ENCODE assay signal across 24 mouse cellular contexts in genomic region chr2:91655388-91655787, GRCm38 (mm10). TPM values are rescaled to one million over a fixed set of nuclear protein-coding genes. Genes with fewer than 3 reads are reported as not detected.
DNase-seq lines count a peak whose midpoint lies in the region; ATAC-seq and TF ChIP-seq lines count a peak whose summit lies in the region.
"Had no signal": no experiment of that assay in that cellular context is flagged by ENCODE, and none has a peak within 500 bp of the region (broad histone marks: within the 10 kb centered on the region; RNA-seq: fewer than 3 reads in every experiment).

No protein-coding gene starts in this region.

- no peaks in the 10 kb centered on the region for H3K9me3 ChIP-seq in heart, embryonic 11.5 days (replicated peaks; ENCODE audit: control insufficient read depth, low read length)
- H3K9me3 ChIP-seq in heart, postnatal 0 days (replicated peaks; ENCODE audit: control insufficient read depth, low read length), result no peaks in the 10 kb centered on the region
- no peaks in the 10 kb centered on the region for H3K9me3 ChIP-seq in intestine, embryonic 14.5 days (ENCODE audit: control insufficient read depth, low read length)
- no peaks in the 10 kb centered on the region for H3K9me3 ChIP-seq in midbrain, embryonic 10.5 days (replicated peaks)
- H3K9me3 ChIP-seq: embryonic facial prominence, embryonic 10.5 days; forebrain, embryonic 15.5 days; hindbrain, embryonic 12.5 days; limb, embryonic 10.5 days; liver, embryonic 15.5 days; midbrain, embryonic 12.5 days had no signal

- TF ChIP-seq POLR2A in small intestine, adult 2 months (IDR thresholded peaks at IDR 0.05; ENCODE audit: low read depth, low read length), result no peak

- H3K4me2 ChIP-seq in heart, embryonic 11.5 days, result 0 out of 2 replicates have a peak overlapping the region, but pooled peaks have one; percentile 25
- H3K4me2 ChIP-seq in heart, postnatal 0 days (ENCODE audit: low read depth, low read length), result no peak overlapping the region; the same call in 1 of the 2 replicates
- H3K4me2 ChIP-seq in intestine, embryonic 14.5 days (ENCODE audit: low read length), result no peak overlapping the region
- H3K4me2 ChIP-seq: forebrain, embryonic 15.5 days; hindbrain, embryonic 12.5 days; liver, embryonic 15.5 days; midbrain, embryonic 12.5 days had no signal

- H3K27ac ChIP-seq in heart, embryonic 11.5 days (ENCODE audit: low read depth, low read length), result peak overlapping the region; percentile 79
- peak overlapping the region; percentile 77 for H3K27ac ChIP-seq in heart, postnatal 0 days (ENCODE audit: low read depth)
- H3K27ac ChIP-seq in intestine, embryonic 14.5 days (ENCODE audit: low read depth), result peak overlapping the region; percentile 43; the same call in 1 of the 2 replicates
- H3K27ac ChIP-seq in small intestine, adult 2 months (ENCODE audit: insufficient read depth, low read depth, low read length), result peak overlapping the region; percentile 41
- H3K27ac ChIP-seq in midbrain, embryonic 10.5 days (replicated peaks), result no peak overlapping the region
- H3K27ac ChIP-seq: embryonic facial prominence, embryonic 10.5 days; forebrain, embryonic 15.5 days; hindbrain, embryonic 12.5 days; layer of hippocampus, adult 2 months; limb, embryonic 10.5 days; liver, embryonic 15.5 days; midbrain, embryonic 12.5 days had no signal

- H3K9ac ChIP-seq in heart, embryonic 11.5 days (ENCODE audit: low read depth, low read length), result no peak overlapping the region
- no peak overlapping the region; the same call in 1 of the 2 replicates for H3K9ac ChIP-seq in heart, postnatal 0 days (replicated peaks; ENCODE audit: low read depth, low read length)
- H3K9ac ChIP-seq in intestine, embryonic 14.5 days (ENCODE audit: low read length), result no peak overlapping the region
- H3K9ac ChIP-seq: forebrain, embryonic 15.5 days; hindbrain, embryonic 12.5 days; liver, embryonic 15.5 days; midbrain, embryonic 12.5 days had no signal

- peaks cover 53% of the 10 kb centered on the region for H3K4me1 ChIP-seq in heart, embryonic 11.5 days (ENCODE audit: control insufficient read depth, insufficient read depth, low read length)
- H3K4me1 ChIP-seq in heart, postnatal 0 days (ENCODE audit: control insufficient read depth, insufficient read depth), result peaks cover 53% of the 10 kb centered on the region
- peaks cover 13% of the 10 kb centered on the region; the same call in 1 of the 2 replicates for H3K4me1 ChIP-seq in intestine, embryonic 14.5 days (replicated peaks; ENCODE audit: control insufficient read depth, insufficient read depth, low read length)
- H3K4me1 ChIP-seq in small intestine, adult 2 months (ENCODE audit: control insufficient read depth, insufficient read depth, insufficient read length, low read length), result peaks cover 28% of the 10 kb centered on the region
- peaks cover 30% of the 10 kb centered on the region for H3K4me1 ChIP-seq in midbrain, embryonic 10.5 days

- DNase-seq in heart, postnatal 25 days (ENCODE audit: low spot score), result no peak
- DNase-seq in heart, postnatal 0 days (ENCODE audit: low spot score), result peak; percentile 10
- no peak for DNase-seq in heart, postnatal 4 days
- no peak for DNase-seq in intestine, embryonic 14.5 days (ENCODE audit: low spot score)
- DNase-seq in adipocyte (ENCODE audit: low spot score), result no peak
- DNase-seq in midbrain, embryonic 10.5 days (ENCODE audit: low spot score), result no peak
- DNase-seq: adrenal gland, postnatal 36 days; cerebellum, adult 11 months; cerebellum, adult 9-11 months; kidney, postnatal 14 days; liver had no signal

- no peak for ATAC-seq in heart, embryonic 11.5 days (replicated peaks; ENCODE audit: insufficient number of reproducible peaks, low FRiP score, low TSS enrichment)
- 0 out of 2 replicates have a peak, but pooled peaks have one; percentile 3 for ATAC-seq in heart, postnatal 0 days (ENCODE audit: insufficient read depth, low read depth)
- peak; percentile 50; the same call in 1 of the 2 replicates for ATAC-seq in intestine, embryonic 14.5 days (replicated peaks; ENCODE audit: low FRiP score, low TSS enrichment, low read depth)
- ATAC-seq: CD4-positive, CD25-positive, alpha-beta regulatory T cell, adult 4 months; forebrain, embryonic 15.5 days had no signal

- no peak for TF ChIP-seq CTCF in heart, postnatal 0 days (IDR thresholded peaks at IDR 0.05; ENCODE audit: low read depth)
- TF ChIP-seq CTCF in small intestine, adult 2 months (IDR thresholded peaks at IDR 0.05; ENCODE audit: extremely low read depth, insufficient read length, insufficient replicate concordance, low read depth, low read length), result no peak

- H3K27me3 ChIP-seq in heart, embryonic 11.5 days (ENCODE audit: control insufficient read depth, insufficient read depth, low read length), result no peaks in the 10 kb centered on the region
- no peaks in the 10 kb centered on the region for H3K27me3 ChIP-seq in heart, postnatal 0 days (ENCODE audit: control insufficient read depth, insufficient read depth, low read length)
- H3K27me3 ChIP-seq in intestine, embryonic 14.5 days (replicated peaks; ENCODE audit: control insufficient read depth, insufficient read depth, low read length), result no peaks in the 10 kb centered on the region
- no peaks in the 10 kb centered on the region for H3K27me3 ChIP-seq in small intestine, adult 2 months (ENCODE audit: control insufficient read depth, insufficient read depth, low read length)
- no peaks in the 10 kb centered on the region for H3K27me3 ChIP-seq in midbrain, embryonic 10.5 days (ENCODE audit: low read depth, poor library complexity, severe bottlenecking)
- H3K27me3 ChIP-seq: forebrain, embryonic 15.5 days; hindbrain, embryonic 12.5 days; liver, embryonic 15.5 days; midbrain, embryonic 12.5 days had no signal

- intact Hi-C loops in heart, postnatal 25 days (cut with DNase I), result no loop called here

- no peak for TF ChIP-seq EP300 in heart, postnatal 0 days (IDR thresholded peaks at IDR 0.05; ENCODE audit: low read depth)

- peaks cover 21% of the 10 kb centered on the region for H3K36me3 ChIP-seq in heart, embryonic 11.5 days (ENCODE audit: control insufficient read depth, insufficient read depth, low read length)
- H3K36me3 ChIP-seq in heart, postnatal 0 days (replicated peaks; ENCODE audit: control insufficient read depth, insufficient read depth, low read length), result peaks cover 57% of the 10 kb centered on the region
- peaks cover 73% of the 10 kb centered on the region for H3K36me3 ChIP-seq in intestine, embryonic 14.5 days (ENCODE audit: control insufficient read depth, insufficient read depth, low read length)
- H3K36me3 ChIP-seq in small intestine, adult 2 months (ENCODE audit: control insufficient read depth, insufficient read depth, low read length), result peaks cover 58% of the 10 kb centered on the region
- H3K36me3 ChIP-seq in midbrain, embryonic 10.5 days, result peaks cover 68% of the 10 kb centered on the region

- WGBS in heart, embryonic 11.5 days (ENCODE audit: insufficient replicate concordance), result 50% methylated on average over 5 of the region's 5 CpGs
- WGBS in heart, postnatal 0 days, result 39% methylated on average over 5 of the region's 5 CpGs
- WGBS in intestine, embryonic 14.5 days, result 83% methylated on average over 5 of the region's 5 CpGs
- 30% methylated on average over 5 of the region's 5 CpGs for WGBS in small intestine, adult 2 months
- WGBS in midbrain, embryonic 10.5 days, result 94% methylated on average over 5 of the region's 5 CpGs

- no peak overlapping the region for H3K4me3 ChIP-seq in heart, embryonic 11.5 days (ENCODE audit: low read depth, low read length)
- no peak overlapping the region for H3K4me3 ChIP-seq in heart, postnatal 0 days (ENCODE audit: low read depth, low read length)
- H3K4me3 ChIP-seq in intestine, embryonic 14.5 days (ENCODE audit: low read depth, low read length), result no peak overlapping the region
- no peak overlapping the region for H3K4me3 ChIP-seq in small intestine, adult 2 months (ENCODE audit: low read depth, low read length)
- no peak overlapping the region for H3K4me3 ChIP-seq in midbrain, embryonic 10.5 days
- H3K4me3 ChIP-seq: embryonic facial prominence, embryonic 10.5 days; forebrain, embryonic 15.5 days; hindbrain, embryonic 12.5 days; layer of hippocampus, adult 2 months; limb, embryonic 10.5 days; liver, embryonic 15.5 days; midbrain, embryonic 12.5 days had no signal

RNA-seq across cellular contexts. Expression of gene Arhgap1, which starts 5.7 kb away (rescaled TPM):
- polyA plus RNA-seq in heart, embryonic 11.5 days (2014; fragmentation: Nextera tagmentation; extraction: Ambion mirVana), result 186 and 191 TPM in 2 replicates
- 10 to 100 TPM; 24.7 to 27.7 TPM for total RNA-seq in heart, postnatal 25 days (2021)
- 85.7 and 109 TPM in 2 replicates for total RNA-seq in heart, postnatal 0 days (2014; rRNA removed; ENCODE audit: low replicate concordance)
- 73.9 and 76.5 TPM in 2 replicates for polyA plus RNA-seq in heart, postnatal 0 days (2015; fragmentation: Nextera tagmentation; extraction: Ambion mirVana)
- total RNA-seq in heart, postnatal 4 days (2021), result 10 to 100 TPM; 83.1 to 84.8 TPM
- polyA plus RNA-seq in intestine, embryonic 14.5 days (2014; fragmentation: Nextera tagmentation; extraction: Ambion mirVana), result 149 and 150 TPM in 2 replicates
- 44.2 and 99.2 TPM in 2 replicates for polyA plus RNA-seq in small intestine, adult 2 months (2012; rRNA removed)
- 75.2 and 82.6 TPM in 2 replicates for polyA plus RNA-seq in midbrain, embryonic 10.5 days (2016; fragmentation: Nextera tagmentation; extraction: Ambion mirVana)

RNA-seq across cellular contexts. Expression of gene Zfp408, which starts 5.8 kb away (rescaled TPM):
- polyA plus RNA-seq in heart, embryonic 11.5 days (2014; fragmentation: Nextera tagmentation; extraction: Ambion mirVana), result 5.8 and 6.2 TPM in 2 replicates
- 1 to 10 TPM; 5.2 to 5.7 TPM for total RNA-seq in heart, postnatal 25 days (2021)
- total RNA-seq in heart, postnatal 0 days (2014; rRNA removed; ENCODE audit: low replicate concordance), result 11.1 and 17.4 TPM in 2 replicates
- 3.6 and 4.0 TPM in 2 replicates for polyA plus RNA-seq in heart, postnatal 0 days (2015; fragmentation: Nextera tagmentation; extraction: Ambion mirVana)
- total RNA-seq in heart, postnatal 4 days (2021), result 10 to 100 TPM; 12.7 to 13.9 TPM
- 5.5 and 6.6 TPM in 2 replicates for polyA plus RNA-seq in intestine, embryonic 14.5 days (2014; fragmentation: Nextera tagmentation; extraction: Ambion mirVana)
- polyA plus RNA-seq in small intestine, adult 2 months (2012; rRNA removed), result 6.2 and 11.0 TPM in 2 replicates
- polyA plus RNA-seq in midbrain, embryonic 10.5 days (2016; fragmentation: Nextera tagmentation; extraction: Ambion mirVana), result 9.6 and 10.3 TPM in 2 replicates

RNA-seq across cellular contexts. Expression of gene F2, which starts 19.2 kb away (rescaled TPM):
- 0.34 and 3.0 TPM in 2 replicates for polyA plus RNA-seq in heart, embryonic 11.5 days (2014; fragmentation: Nextera tagmentation; extraction: Ambion mirVana)
- total RNA-seq in heart, postnatal 25 days (2021), result not detected
- total RNA-seq in heart, postnatal 0 days (2014; rRNA removed; ENCODE audit: low replicate concordance), result 0.08 and 1.1 TPM in 2 replicates
- polyA plus RNA-seq in heart, postnatal 0 days (2015; fragmentation: Nextera tagmentation; extraction: Ambion mirVana), result 0.12 TPM in 1 of 2 replicates, not detected in the other
- total RNA-seq in heart, postnatal 4 days (2021), result under 1 TPM; 0.14 to 0.31 TPM
- 0.18 TPM in 1 of 2 replicates, not detected in the other for polyA plus RNA-seq in intestine, embryonic 14.5 days (2014; fragmentation: Nextera tagmentation; extraction: Ambion mirVana)
- polyA plus RNA-seq in small intestine, adult 2 months (2012; rRNA removed), result 0.20 and 0.79 TPM in 2 replicates
- 0.14 TPM in 1 of 2 replicates, not detected in the other for polyA plus RNA-seq in midbrain, embryonic 10.5 days (2016; fragmentation: Nextera tagmentation; extraction: Ambion mirVana)
- total RNA-seq: granulocyte monocyte progenitor cell, adult 5-6 weeks; layer of hippocampus, postnatal 25 days; megakaryocyte progenitor cell, adult 5-6 weeks had no signal
- polyA plus RNA-seq: limb, embryonic 10.5 days; midbrain, embryonic 12.5 days had no signal

RNA-seq across cellular contexts. Expression of gene Atg13, which starts 55.0 kb away (rescaled TPM):
- polyA plus RNA-seq in heart, embryonic 11.5 days (2014; fragmentation: Nextera tagmentation; extraction: Ambion mirVana), result 22.8 and 25.9 TPM in 2 replicates
- total RNA-seq in heart, postnatal 25 days (2021), result 10 to 100 TPM; 39.2 to 48.4 TPM
- total RNA-seq in heart, postnatal 0 days (2014; rRNA removed; ENCODE audit: low replicate concordance), result 18.2 and 30.6 TPM in 2 replicates
- polyA plus RNA-seq in heart, postnatal 0 days (2015; fragmentation: Nextera tagmentation; extraction: Ambion mirVana), result 19.8 and 21.2 TPM in 2 replicates
- total RNA-seq in heart, postnatal 4 days (2021), result 10 to 100 TPM; 28.4 to 31.1 TPM
- 24.9 and 29.7 TPM in 2 replicates for polyA plus RNA-seq in intestine, embryonic 14.5 days (2014; fragmentation: Nextera tagmentation; extraction: Ambion mirVana)
- polyA plus RNA-seq in small intestine, adult 2 months (2012; rRNA removed), result 10.0 and 26.0 TPM in 2 replicates
- polyA plus RNA-seq in midbrain, embryonic 10.5 days (2016; fragmentation: Nextera tagmentation; extraction: Ambion mirVana), result 22.9 and 25.5 TPM in 2 replicates

RNA-seq across cellular contexts. Expression of gene Harbi1, which starts 55.3 kb away (rescaled TPM):
- 10.3 and 12.5 TPM in 2 replicates for polyA plus RNA-seq in heart, embryonic 11.5 days (2014; fragmentation: Nextera tagmentation; extraction: Ambion mirVana)
- total RNA-seq in heart, postnatal 25 days (2021), result 1 to 10 TPM; 5.9 to 6.2 TPM
- 6.3 and 27.6 TPM in 2 replicates for total RNA-seq in heart, postnatal 0 days (2014; rRNA removed; ENCODE audit: low replicate concordance)
- polyA plus RNA-seq in heart, postnatal 0 days (2015; fragmentation: Nextera tagmentation; extraction: Ambion mirVana), result 10.0 and 11.1 TPM in 2 replicates
- 1 to 10 TPM; 4.3 to 4.5 TPM for total RNA-seq in heart, postnatal 4 days (2021)
- 15.0 and 17.9 TPM in 2 replicates for polyA plus RNA-seq in intestine, embryonic 14.5 days (2014; fragmentation: Nextera tagmentation; extraction: Ambion mirVana)
- polyA plus RNA-seq in small intestine, adult 2 months (2012; rRNA removed), result 1.5 and 1.9 TPM in 2 replicates
- polyA plus RNA-seq in midbrain, embryonic 10.5 days (2016; fragmentation: Nextera tagmentation; extraction: Ambion mirVana), result 22.5 and 26.2 TPM in 2 replicates
